Mouse (Mus musculus) cerebellum, postnatal 25 days (tissue): Measurements from ENCODE around the gene Ccno.
A peak's percentile ranks its signal among the peaks of the same experiment; 100 is the strongest.
"Not testable (repeated sequence)": the region's sequence is repeated elsewhere in the genome, so short reads cannot be mapped to it uniquely, and the experiment has no call there.

ENCODE experiments used
- DNase-seq, 2 experiments: peaks; one replicate each; pipeline ENCODE4 v3.0.0; 2021; ENCODE audit warnings: mixed read lengths in 2 of 2

The Ccno gene

DNA sequence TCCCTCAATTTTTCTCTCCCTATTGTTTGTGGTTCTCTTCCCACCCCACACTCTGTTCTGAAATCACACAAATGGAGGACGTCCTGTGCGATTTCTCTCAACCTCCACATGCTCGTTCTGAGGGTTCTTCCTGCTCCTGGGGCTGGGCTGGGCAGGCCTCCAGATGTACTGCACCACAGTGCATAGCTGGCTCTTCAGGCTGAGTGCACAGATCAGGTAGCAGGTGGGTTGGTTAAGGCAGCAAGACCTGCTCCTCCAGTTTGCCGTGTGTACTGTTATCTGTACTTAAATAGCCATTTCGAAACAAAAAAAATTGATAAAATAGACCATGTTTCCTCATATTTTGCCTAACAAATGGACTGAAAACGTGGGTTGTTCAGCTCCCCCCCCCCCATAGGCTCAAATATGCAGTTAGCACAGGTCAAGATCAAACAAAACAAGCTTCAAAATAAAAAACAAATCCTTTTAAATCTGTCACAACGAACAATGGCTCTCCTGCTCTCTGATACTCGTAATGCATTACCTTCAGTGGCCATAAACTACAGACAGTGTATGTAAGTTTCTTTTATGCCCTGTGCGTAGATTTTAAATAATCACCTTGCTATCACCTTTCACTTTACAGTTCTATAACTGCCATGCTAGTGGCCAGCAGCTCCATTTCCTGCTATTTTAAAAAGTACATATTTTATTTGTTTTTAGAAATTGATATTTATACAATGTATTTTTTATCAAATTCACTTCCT lies 13.1 kb downstream of the Ccno start:
- DNase-seq: no peak

DNA sequence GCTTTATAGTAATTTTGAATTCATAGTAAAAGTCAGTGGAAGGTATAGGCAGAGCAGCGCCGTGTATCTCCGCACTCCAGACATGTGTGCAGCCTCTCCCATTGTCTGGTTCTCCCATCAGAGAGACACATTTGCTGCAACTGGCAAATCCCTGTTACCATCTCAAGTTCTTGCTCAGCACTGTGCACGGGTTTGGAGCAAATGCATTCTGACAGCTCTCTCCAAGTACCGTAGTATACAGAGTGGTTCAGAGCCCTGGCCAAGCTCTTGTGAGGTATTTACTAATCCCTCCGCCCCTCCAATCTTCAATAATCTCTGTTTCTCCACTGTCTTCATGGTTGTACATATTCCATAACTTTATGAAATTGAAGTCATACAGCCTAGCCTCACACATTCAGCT lies 25.1 kb downstream of the Ccno start:
- no peak for DNase-seq

DNA sequence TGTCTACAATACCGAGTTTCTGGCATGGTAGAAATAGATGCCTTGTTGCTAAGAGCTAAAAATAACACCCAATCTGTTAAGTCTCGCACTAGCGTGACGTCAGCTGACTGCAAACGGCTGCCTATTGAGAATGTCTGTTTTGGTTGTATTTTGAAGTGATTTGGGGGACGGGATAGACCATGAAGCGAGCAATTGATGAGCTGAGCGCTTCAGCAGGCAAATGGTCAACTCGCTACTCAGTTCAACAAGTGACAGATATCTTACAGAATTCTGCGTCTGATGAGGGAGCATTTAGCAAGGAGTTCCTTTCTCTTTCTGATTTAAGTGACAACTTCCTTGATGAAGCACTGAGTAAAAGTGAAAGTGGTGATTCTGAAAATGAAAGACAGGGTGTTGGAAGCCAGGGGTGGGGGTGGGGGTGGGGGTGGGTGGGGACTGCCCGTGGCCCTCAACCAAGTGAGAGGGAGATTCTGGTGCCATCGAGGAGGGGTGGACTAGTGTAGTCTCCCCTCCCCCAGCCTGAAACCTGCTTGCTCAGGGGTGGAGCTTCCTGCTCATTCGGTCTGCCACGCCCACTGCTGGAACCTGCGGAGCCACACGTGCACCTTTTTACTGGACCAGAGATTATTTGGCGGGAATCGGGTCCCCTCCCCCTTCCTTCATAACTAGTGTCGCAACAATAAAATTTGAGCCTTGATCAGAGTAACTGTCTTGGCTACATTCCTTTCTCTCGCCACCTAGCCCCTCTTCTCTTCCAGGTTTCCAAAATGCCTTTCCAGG lies 25.8 kb downstream of the Ccno start:
- not testable (repeated sequence) for DNase-seq

DNA sequence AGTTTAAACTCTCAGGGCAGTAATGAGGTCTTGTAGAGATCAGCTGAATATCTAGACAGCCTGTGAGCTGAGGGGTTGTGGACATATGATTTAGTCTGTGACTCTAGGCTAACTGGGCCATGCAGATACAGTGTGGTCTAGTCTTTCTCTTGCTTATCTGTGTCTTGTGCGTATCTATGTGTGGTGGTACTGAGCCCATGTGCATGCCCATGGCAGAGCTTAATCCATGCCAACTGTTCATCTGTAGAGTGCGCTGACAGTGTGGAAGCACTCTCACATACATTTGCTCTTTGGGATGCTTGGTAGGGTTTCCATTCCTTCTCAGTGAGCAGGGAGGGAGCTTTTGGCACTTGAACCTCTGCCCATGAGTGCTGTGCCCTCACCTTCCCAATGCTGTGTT lies 33.9 kb downstream of the Ccno start:
- DNase-seq: no peak

DNA sequence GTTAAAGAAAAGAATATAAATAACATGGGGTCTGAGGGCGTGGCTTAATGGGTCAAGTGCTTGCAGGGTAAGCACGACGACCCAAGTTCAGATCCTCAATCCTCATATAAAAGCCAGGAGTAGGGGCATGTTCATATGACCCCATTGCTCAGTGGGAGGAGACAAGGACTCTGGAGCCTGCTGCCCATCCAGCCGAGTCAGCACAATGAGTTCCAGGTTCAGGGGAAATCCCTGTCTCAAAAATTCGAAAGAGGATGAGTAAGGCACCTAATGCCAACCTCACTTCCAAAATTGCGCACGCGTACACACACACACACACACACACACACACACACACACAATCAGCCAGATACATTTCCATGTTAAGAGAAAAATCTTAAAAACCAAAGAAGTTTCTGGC lies 34.9 kb downstream of the Ccno start:
- no peak for DNase-seq

DNA sequence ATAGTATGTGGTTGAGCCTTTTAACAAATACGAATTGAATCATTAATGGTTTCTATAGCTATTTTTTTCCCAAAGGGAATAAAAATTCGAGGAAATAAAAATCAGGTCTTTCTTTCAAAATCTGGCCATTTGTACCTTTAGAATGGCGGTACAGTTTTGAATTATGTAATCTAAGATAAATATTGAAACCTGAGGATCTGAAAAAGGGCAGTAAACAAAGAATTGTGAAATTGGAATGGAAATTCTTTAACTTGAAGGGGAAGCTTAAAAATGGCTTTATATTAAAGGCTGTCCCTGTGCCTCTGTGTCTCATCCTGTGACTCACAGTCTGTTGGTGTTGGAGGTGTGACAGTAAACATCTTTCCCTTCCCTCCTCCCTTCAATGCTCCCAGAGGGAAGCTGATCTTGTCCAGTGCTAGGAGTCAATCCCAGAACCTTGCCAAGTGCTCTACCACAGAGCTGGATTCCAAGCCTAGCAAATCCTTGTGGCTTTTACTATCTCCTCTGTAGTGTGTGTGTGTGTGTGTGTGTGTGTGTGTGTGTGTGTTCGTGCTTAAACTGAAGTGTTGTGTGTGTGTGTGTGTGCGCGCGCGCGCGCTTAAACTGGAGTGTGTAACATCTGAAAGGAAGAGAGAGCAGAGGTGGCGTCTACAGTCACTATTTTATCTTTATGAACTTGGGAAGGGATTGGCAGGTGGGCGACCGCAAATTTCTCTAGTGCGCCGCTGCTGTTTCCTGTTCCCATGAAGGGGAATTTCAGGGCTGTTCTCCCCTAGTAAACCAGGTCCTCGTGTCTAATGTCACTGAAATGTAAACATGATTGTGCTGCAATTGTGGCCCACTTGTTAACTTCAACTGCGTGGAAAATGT lies 35.9 kb downstream of the Ccno start:
- DNase-seq: no peak

DNA sequence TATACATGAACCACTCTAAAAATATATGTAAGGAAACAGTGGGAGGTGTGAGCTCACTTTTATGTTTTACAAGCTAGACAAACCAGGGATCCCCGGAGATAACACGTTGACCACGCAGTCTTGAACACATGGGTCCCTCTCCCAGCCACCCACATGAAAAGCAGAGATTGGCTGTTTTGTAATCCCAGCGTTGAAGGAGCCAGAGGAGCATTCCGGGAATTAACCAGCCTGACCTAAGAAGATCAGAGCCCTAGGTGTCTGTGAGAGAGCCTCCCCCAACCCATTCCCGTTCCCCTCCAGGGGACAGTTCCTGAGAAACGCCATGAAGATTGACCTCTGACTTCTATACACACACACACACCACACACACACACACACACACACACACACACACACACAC lies 43.7 kb downstream of the Ccno start:
- no peak for DNase-seq

DNA sequence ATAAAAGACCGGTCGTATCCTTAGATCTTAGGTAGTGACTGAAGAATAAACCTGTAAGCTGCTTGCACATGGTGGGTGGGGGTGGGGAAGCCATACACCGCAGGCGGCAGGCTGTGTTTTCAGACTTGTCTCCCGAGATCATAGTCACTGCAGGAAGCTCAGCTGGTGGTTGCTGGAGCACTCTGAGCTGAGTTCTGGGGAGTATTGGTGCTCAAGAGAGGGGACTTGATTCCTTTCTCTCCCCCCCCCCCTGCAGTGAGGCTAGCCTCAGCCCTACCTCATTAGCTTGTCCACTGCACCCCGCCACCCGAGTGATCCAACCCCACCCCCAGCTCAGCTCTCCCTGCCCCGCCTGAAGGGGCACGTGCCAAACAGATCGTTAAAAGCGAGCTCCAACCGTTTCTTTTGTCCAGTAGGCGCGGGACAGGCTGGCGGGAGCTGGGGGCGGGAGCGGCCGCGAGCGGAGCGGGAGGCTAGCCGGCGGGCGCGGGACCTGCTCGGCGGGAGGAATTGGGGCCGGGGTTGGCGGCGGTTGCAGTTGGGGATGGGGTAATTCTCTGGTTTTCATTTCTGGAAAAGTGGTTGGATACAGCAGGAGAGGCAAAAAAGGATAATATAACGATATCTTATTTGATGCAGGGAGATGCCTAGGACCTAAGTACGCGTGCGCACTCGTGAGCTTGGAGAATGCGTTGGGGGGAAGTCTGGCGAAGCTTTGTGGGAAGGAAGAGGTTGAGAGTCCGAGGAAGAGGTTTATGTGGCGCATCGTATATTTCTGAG lies 44.4 kb downstream of the Ccno start:
- peak; percentile 57 to 61 for DNase-seq

DNA sequence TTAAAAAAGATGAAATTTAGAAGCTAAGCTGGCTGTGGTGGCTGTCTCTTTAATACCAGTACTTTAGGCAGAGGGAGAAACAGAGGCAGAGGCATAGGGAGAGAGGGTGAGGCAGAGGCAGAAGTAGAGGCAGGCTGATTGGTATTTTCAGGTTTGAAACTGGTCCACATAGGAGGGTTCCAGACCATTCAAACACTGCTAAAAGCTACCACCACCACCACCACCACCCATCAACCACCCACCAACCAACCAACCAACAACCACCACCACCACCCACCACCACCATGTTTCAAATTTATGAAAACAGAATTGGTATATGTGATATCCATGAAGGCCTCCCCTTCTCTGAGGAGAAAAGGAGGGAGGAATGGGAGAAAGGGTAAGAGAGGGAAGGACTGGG lies 45.2 kb downstream of the Ccno start:
- no peak for DNase-seq

DNA sequence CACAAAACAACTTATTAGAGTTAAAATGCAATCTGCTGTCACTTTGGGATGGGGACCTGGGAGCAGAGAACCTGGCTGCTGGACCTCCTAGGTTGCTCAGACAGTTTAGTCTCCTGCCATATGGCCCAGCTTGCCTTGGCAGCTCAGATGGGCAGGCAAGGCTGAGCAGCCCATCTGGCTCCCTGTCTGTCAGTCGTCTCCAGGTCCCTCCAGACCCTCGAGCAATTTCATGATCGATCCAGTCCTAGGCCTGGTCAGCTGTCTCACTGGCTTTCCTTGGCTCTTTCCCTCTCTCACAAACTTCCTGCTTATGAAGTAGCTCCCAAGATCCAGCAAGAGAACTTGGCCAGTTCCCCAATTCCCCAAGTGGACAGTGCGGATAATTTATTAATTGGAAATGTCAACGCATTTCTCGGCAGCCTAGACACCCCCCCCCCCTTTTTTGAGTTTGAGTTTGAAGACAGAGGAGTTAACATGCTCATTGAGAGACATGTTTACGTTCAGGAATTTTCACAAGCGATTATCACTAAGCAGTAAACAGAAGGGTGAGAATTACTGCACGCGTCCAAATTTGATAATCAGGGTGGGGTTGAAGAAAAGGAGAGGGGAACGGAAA lies 46.8 kb downstream of the Ccno start:
- peak; percentile 69 to 76 for DNase-seq

DNA sequence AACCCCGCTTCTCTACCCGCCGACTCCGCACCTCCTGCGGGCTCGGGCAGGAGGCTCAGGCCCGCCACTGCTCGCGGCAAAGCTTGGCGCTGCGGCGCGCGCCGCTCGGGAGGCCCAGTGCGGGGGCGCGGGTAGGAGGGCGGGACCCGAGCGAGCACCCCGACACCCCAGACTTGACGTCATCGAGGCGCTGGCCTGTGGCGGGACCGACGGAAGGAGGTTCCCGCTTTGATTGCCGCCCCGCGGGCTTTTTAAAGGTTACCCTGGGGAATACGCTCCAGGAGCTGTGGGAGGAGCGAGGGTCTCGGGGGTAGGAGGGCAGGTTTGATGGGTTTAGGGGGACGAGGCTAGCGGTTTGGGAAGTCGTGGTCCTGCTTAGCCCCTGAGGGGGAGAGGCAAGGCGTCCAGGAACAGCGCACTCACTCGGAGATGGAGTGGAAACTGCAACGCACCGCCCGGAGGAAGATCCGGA lies 47.4 kb downstream of the Ccno start, which contains the start of gene Cdc20b:
Gene Cdc20b, plus strand, starts transcription at position 162 of the 472 bp plus-strand sequence.
- peak; percentile 58 to 69 for DNase-seq

DNA sequence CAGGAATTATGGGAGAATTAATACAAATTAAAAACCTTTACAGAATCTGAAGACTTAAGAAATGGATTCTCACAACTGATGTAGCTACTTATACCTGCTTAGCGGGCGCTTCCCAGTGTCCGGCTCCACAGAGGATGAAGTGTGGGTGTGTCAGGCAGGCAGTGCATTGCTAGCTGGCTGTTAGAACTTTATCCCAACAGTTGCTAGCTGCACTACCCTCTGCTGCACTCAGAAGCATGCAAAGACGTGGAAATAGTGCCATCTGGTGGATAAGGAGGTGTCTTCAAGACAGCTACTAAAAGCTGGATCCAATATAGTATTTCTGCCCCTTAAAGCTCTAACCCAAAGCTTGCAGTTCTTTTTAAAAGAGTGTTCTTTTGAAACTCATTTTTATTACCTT lies 48.2 kb downstream of the Ccno start:
- DNase-seq: peak; percentile 60 to 78
